Mouse (Mus musculus): ENCODE results near the gene Cfap206.
"Not testable (repeated sequence)": the region's sequence is repeated elsewhere in the genome, so short reads cannot be mapped to it uniquely, and the experiment has no call there.

Cfap206 gene

DNA sequence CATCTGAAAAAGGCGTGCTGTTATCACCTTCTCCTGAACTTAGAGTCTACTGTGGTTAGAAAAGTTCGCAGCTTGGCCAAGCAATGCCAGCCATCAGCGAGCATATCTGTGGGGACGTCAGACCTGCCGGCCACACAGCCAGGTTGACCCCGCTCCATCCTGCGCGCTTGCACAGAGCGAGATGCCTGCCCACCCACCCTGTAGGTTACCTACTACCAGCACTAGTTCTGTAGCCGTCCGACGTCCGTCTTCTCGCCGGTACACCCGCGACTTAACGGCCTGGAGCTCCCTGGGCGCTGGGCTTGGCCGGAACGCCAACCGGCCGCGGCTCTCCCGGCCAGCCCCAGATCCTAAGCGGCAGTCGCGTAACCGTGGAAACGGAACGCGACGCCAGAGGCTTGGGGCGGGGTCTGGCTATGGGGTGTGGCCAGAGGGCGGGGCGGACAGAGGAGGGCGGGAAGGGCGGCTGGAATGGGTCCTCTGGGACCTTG lies at the start of gene Cfap206:
Gene Cfap206, minus strand, starts transcription at position 356 of the 491 bp plus-strand sequence.
- peak; percentile 8 for DNase-seq (ENCODE audit: low spot score)

DNA sequence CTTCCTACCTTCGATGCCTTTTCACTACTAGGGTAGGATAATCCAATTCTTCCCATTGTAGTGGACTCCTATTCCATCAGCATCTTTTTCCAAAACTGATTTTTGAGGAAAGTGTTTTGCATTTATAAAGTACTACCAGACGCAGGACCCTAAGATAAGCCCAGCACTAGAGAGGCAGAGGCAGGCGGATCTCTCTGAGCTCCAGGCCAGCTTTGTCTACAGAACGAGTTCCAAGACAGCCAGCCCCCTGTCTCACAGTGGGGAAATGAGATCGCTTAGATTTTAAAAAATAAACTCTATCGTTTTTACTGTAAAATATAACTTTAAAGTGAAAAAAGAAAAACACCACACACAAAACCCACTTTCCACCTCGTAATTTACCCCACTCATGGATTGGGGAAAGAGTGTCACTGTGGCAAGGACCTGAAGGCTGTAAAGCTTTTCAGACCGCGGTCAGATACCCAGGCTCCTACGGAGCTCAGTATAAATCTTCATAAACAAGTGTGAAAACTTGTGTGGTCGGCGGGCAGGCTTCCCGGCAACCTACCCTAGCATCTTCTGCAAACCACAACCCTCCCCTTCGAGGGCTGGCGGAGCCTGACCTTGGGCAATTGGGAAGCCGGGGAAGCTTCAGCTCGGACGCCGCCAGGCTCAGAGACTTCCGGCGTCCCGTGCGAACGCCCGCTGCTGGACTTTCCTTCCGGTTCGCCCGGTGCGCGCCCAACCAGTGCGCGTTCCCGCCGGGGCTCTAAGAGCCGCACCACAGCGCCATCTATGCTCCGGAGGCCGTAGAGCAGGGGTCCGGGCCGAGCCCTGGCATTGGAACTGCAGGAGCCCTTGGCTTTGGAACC lies 47.9 kb upstream of the Cfap206 start, which contains the start of gene Smim8:
Gene Smim8, minus strand, starts transcription at position 747 of the 851 bp plus-strand sequence.
- DNase-seq (ENCODE audit: low spot score): peak; percentile 89

DNA sequence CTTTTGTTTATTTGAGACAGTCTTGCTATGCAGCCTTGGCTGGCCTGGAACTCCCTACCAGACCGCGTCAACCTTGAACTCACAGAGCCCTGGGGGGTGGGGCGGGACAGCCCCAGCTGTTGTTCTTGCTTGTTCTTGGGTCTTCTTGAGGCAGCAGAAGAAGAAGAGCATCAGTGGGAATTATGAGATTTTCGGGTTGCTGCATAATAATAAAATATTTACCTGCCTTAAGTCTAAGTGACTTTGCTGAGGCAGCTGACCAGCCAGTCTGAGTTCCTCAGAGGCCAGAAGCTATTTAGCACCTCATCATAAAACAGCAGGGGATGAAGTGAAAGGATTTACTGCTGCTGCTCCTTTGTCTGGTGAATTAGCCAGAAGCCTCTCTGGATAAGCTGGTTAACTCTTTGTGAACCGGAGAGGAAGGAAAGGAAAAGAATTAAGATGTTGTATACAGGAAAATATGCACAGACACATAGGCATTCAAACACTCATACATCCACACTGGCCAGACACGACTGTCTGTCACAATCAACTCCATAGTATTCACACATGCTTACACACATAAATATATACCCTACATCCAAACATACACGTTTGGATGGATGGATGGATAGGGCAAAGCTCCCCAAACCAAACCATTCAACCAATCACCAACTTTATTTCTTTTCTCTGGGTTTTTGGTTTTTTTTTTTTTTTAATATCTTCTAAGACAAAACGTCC lies 41.8 kb upstream of the Cfap206 start:
- no peak for DNase-seq (ENCODE audit: low spot score)

DNA sequence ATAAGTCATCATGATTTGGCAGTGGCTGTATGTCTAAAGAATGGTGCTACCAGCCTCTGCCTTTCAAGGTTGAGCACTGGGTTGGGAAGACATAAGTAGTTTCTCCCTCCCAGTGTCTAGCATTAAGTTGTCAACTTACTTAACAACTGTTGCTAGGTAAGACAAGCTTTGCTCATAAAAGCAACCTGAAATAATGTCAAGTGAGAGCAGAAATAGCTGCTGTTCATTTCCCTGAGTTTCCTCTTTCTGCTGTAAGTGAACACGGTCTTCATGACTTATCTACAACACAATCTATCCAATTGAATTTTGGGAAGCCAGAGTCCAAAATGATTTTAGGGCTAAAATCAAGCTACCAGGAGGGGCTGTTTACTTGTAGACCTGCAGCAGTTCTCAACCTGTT lies 26.2 kb upstream of the Cfap206 start, which contains the start of gene Gm136:
Gene Gm136, minus strand, starts transcription at position 101 of the 400 bp plus-strand sequence.
- no peak for DNase-seq (ENCODE audit: low spot score)

DNA sequence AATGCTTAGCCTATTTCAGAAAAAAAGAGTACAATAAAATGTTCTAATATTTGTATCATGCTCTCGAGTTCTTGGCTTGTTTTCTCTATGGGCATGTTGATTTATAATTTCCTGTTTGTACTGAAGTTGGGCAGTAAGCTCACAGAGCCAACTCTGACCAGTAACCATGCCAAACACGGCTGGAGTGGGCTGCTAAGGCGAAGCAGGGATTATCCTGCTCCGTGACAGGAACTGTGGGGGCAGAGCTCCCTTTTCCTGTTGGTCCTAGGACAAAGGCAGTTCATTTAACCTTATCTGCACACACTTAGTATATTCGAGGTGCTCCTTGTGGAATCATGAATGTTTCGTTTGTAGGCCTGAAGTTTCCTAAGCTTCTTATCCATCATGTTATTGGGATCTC lies 19.2 kb upstream of the Cfap206 start:
- no peak for DNase-seq (ENCODE audit: low spot score)

DNA sequence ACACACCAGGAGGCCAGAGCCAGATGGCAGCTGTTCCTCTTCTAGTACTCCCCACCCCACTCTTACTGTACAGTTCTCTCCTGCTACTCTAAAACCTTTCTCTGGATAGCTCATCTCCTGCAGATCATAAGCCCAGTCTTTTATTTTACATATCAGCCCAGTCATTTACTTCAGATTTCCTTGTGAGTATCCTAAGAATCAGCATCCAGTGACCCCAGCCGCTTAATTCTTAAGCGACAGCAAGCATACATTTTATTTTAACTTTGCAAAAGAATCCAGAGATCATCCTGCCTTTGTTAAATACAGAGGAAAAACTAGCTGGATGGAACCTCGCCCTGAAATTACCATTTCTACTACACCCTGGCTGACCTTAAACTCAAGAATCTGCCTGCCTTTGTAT lies 4.5 kb upstream of the Cfap206 start:
- no peak for DNase-seq (ENCODE audit: low spot score)

GRCm38 (mm10) chr4:34733415-34733814 lies 3.4 kb upstream of the Cfap206 start:
- not testable (repeated sequence) for DNase-seq (ENCODE audit: low spot score)

- not testable (repeated sequence) for DNase-seq (ENCODE audit: low spot score)
Measured at GRCm38 (mm10) chr4:34725710-34726109, 4.3 kb downstream of the Cfap206 start.

DNA sequence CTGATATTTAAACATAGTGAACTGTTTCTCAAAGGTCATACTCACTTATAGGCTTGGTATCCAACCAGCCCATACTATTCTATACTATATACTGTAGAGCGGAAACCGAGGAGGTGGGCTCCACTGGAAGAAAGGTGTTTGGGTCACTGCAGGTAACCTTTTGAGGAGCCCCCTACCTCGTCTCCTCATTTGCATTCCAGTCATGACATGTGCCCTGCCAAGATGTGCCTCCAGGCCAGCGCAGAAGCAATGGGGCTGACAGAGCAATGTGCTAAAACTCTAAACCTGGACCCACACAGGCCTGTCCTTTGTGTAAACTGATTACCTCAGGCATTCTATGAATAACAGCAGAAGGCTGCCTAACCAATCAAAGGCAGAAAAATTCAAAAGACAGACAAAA lies 5.7 kb downstream of the Cfap206 start:
- DNase-seq (ENCODE audit: low spot score): no peak

DNA sequence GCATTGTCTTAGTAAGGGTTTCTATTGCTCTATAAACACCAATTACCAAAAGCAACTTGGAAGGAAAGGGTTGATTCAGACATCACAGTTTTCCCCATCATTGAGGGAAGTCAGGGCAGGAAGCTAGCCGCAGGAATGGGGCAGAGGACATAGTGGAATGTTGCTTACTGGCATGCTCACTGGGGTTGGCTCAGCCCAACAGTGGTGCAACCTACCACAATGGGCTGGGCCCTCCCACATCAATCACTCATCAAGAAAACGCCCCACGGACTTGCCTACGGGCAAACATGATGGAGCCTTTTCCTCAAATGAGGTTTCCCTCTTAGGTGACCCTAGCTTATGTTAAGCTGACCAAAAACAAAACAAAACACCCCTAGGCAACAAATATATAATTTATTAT lies 6.8 kb downstream of the Cfap206 start:
- no peak for DNase-seq (ENCODE audit: low spot score)

DNA sequence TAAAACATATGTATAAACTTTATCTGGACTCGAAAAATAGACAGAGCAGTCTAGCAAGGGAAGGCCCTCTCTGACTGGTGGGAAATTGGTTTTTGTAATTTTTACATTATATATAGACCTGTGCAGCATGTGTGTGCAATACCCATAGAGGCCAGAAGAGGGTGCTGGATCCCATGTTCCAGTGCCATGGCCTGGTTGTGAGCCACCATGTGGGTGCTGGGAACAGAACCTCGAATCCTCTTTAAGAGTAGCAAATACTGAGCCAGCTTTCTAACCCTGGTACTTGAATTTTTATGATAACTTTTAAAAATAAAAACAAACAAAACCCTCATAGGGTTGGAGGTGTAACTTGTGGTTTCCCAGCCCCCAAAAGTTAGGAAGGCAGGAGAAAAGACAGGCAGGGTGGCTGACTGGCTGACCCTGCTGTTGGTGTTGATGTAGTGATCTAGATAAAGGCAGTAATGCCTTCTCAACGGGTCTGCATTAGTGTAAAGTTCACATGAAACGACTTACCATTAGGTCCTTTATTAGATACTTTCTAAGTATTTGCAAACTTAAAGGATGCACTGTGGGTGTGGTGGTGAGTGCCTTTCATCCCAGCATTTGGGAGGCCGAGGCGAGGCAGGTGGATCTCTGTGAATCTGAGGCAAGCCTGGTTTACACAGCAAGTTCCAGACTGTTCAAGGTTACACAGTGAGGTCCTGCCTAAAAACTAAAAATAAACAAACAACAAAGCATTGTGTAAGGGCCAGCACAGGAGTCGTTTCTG lies 9.7 kb downstream of the Cfap206 start:
- DNase-seq (ENCODE audit: low spot score): no peak

- DNase-seq (ENCODE audit: low spot score): no peak
Measured at GRCm38 (mm10) chr4:34719421-34719820, 10.6 kb downstream of the Cfap206 start.

GRCm38 (mm10) chr4:34715062-34715461 lies 14.9 kb downstream of the Cfap206 start:
- no peak for DNase-seq (ENCODE audit: low spot score)

DNA sequence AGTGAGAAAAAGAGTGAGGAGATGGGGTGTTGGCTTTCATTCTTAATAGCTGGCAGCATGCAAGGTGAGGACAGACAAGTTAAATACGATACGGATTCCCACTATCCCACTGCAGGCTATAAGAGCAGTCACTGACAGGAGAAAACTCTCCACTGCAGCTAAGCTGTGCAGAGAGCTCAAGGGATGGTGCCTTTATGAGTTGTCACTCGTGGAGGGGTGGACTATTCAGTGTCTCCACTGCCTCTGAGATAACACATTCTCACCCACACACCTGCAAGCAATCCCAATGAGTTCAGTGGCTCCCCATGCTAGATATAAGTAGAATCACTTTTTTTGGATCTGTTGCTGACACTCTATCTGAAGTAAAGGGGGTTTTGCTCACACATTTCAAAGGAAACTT lies 21.9 kb downstream of the Cfap206 start:
- DNase-seq (ENCODE audit: low spot score): no peak

- DNase-seq (ENCODE audit: low spot score): no peak
Measured at GRCm38 (mm10) chr4:34707248-34707647, 22.8 kb downstream of the Cfap206 start.

DNA sequence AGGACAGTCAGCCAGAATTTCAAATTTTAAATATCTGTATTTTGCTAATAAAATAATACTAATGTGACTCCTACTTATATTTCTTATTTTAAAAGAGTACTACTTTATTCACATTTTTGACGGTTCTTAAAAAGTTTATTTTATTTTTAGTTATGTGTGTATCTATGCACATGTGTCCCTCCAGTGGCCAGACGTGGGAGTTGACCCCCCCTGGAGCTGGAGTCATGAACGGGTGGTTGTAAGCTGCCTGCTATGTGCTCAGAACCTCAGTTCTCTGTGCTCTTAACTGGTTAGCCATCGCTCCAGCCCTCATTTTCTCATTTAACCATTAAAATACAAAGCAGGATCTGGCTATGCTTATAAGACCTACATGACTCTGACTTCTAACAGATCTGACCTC lies 27.0 kb downstream of the Cfap206 start:
- no peak for DNase-seq (ENCODE audit: low spot score)

DNA sequence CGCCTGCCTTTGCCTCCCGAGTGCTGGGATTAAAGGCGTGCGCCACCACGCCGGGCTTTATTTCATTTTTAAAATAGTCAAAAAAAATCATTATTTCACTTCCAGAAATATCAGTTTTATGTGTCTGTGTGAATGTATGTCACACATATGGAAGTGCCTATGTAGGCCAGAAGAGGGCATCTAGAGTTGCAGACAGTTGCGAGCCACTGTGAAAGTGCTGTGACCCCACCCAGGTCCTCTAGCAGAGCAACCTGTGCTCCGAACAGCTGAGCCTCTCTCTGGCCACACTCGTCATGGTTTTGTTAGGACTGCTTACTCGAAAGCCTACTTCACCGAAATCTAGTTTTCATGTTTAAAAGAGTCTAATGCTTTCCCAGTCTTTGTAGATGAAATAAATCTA lies 27.8 kb downstream of the Cfap206 start:
- DNase-seq (ENCODE audit: low spot score): no peak

- DNase-seq (ENCODE audit: low spot score): peak; percentile 38
Measured at GRCm38 (mm10) chr4:34701528-34701927, 28.5 kb downstream of the Cfap206 start.

GRCm38 (mm10) chr4:34688021-34688420 lies 42.0 kb downstream of the Cfap206 start:
- DNase-seq (ENCODE audit: low spot score): no peak

DNA sequence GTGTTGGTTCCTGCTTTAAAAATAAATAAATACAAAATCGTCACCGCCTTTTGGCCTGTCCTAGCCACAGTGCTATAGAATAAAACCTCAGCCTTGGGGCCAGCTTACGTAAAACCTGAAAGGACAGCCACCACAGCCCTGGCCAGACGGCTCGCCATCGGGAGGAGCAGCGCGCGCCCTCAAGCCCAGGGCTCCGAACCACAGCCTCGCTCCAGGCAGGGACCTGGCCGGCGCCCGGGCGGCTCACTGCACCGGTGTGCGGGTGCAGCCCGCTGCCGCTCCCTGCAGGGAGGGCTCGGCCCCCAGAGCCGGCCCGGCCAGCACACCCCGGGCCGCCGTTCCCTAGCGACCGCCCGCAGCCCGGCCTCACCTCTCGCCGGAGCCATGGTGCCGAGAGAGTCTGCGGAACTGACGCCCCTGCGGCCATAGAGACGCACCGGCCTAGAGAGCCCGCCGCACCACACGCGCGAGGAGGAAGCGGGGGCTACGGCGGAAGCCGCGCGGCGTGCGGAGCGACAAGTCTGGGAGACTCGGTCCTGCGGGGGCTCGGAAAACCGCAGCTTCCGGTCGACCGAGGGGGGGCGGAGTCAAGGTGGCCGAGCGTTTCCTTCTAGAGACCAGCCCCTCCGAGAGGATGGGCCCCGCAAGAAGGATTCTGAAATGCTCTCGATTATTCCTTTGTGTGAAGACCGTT lies 43.0 kb downstream of the Cfap206 start, which contains the start of gene Slc35a1:
Gene Slc35a1, minus strand, starts transcription at position 565 of the 694 bp plus-strand sequence.
- peak; percentile 94 for DNase-seq (ENCODE audit: low spot score)

DNA sequence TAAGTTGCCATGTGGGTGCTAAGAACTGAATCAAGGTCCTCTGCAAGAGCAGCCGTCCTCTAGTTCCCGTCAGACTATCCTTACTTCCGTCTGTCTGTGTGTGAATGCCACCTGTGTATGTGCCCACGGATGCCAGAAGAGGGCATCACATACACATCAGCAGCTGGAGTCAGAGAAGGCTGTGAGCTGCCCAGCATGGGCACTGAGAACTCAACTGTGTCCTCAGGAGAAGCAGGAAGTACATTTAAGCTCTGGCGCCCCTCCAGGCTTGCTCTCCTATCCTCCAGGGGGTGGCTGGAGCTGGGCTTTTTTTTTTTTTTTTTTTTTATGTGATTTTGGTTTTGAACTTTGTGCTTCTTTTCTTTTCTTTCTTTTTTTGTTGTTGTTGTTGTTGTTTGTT lies 49.5 kb downstream of the Cfap206 start:
- DNase-seq (ENCODE audit: low spot score): no peak

Measured in layer of hippocampus, adult 11-12 months (tissue).